Mouse (Mus musculus) 3T3-L1 (cell line): Measurements from ENCODE around the gene B4galt1.
A peak's percentile ranks its signal among the peaks of the same experiment; 100 is the strongest.

Source experiments
- DNase-seq: peaks from one replicate; pipeline ENCODE4 v3.0.0-alpha.2; 2015; ENCODE audit warnings: low read depth, low spot score

Gene B4galt1

GRCm38 (mm10) chr4:40872129-40872528 lies 18.3 kb upstream of the B4galt1 start:
- DNase-seq, result no peak

GRCm38 (mm10) chr4:40870206-40870605 lies 16.4 kb upstream of the B4galt1 start:
- DNase-seq, result no peak

- peak; percentile 45 for DNase-seq
Observed at GRCm38 (mm10) chr4:40868554-40869232, 14.9 kb upstream of the B4galt1 start.

GRCm38 (mm10) chr4:40864361-40864760 lies 10.6 kb upstream of the B4galt1 start:
- no peak for DNase-seq

GRCm38 (mm10) chr4:40863340-40863739 lies 9.5 kb upstream of the B4galt1 start:
- no peak for DNase-seq

- no peak for DNase-seq
Observed at GRCm38 (mm10) chr4:40861131-40861530, 7.3 kb upstream of the B4galt1 start.

- DNase-seq, result no peak
Observed at GRCm38 (mm10) chr4:40857824-40858346, 4.1 kb upstream of the B4galt1 start.

GRCm38 (mm10) chr4:40856571-40856970 lies 2.8 kb upstream of the B4galt1 start:
- DNase-seq, result no peak

GRCm38 (mm10) chr4:40854387-40854933 lies 655 bp upstream of the B4galt1 start:
- no peak for DNase-seq

GRCm38 (mm10) chr4:40852861-40853564 lies 792 bp downstream of the B4galt1 start:
- peak; percentile 40 for DNase-seq

- peak; percentile 52 for DNase-seq
Observed at GRCm38 (mm10) chr4:40852249-40852781, 1.5 kb downstream of the B4galt1 start.

- peak; percentile 23 for DNase-seq
Observed at GRCm38 (mm10) chr4:40851763-40852248, 2.0 kb downstream of the B4galt1 start.

GRCm38 (mm10) chr4:40851031-40851762 lies 2.6 kb downstream of the B4galt1 start:
- DNase-seq, result peak; percentile 33

- DNase-seq, result peak; percentile 62
Observed at GRCm38 (mm10) chr4:40850582-40850981, 3.2 kb downstream of the B4galt1 start.

GRCm38 (mm10) chr4:40849518-40849917 lies 4.3 kb downstream of the B4galt1 start:
- no peak for DNase-seq

- no peak for DNase-seq
Observed at GRCm38 (mm10) chr4:40848246-40848645, 5.6 kb downstream of the B4galt1 start.

GRCm38 (mm10) chr4:40847160-40847559 lies 6.6 kb downstream of the B4galt1 start:
- DNase-seq, result peak; percentile 55

- DNase-seq, result peak; percentile 87
Observed at GRCm38 (mm10) chr4:40846143-40846931, 7.5 kb downstream of the B4galt1 start.

- peak; percentile 96 for DNase-seq
Observed at GRCm38 (mm10) chr4:40844811-40845751, 8.7 kb downstream of the B4galt1 start.
